Mouse (Mus musculus) liver, embryonic 14.5 days (tissue): ENCODE results near the gene Lrrc32.

Source experiments
- CTCF ChIP-seq: IDR thresholded peaks from 2 replicates; pipeline ENCODE4 v1.5.1; 2016; ENCODE audit warnings: antibody characterized with exemption, low read depth, control low read depth
- EP300 ChIP-seq: IDR thresholded peaks from 2 replicates; pipeline ENCODE4 v1.6.1; 2016; ENCODE audit warnings: antibody characterized with exemption, low read depth

DNA sequence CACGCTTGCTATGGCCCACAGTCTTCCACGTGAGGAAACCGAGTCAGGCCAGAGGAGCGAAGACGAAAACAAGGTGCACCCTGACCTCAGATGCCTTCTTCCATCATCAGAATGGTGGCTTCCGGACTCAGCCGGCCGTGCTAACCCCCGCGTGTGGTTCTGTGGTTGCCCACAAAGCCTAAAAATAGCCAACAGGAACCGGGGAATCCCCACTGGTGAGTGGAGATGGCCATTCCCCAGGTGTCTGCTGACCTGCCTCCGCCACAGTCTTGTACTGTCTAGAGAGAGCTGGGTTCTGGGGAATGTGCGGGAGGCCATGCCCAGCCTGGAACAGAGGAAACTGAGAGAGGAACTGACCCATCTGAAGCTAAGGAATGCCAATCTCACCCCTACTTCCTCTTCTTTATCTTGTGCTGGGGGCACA, 45.4 kb downstream of the Lrrc32 start:
- TF ChIP-seq EP300 (no peak), CTCF (no peak)
